Mouse (Mus musculus): ENCODE measurements around the gene Arhgap44. TPM values are rescaled to one million over a fixed set of nuclear protein-coding genes. Genes with fewer than 3 reads are reported as not detected.

Arhgap44 gene
- polyA plus RNA-seq, 1 experiment from 2014 or later = 16.4 TPM

GRCm38 (mm10) chr11:65186974-65187373, 24.2 kb upstream of the Arhgap44 start:
- Histone ChIP-seq H3K36me3 (ENCODE audit: control insufficient read depth, insufficient read depth, low read length) (no peaks in the 10 kb centered on the region), H3K9ac (ENCODE audit: low read length) (no peak overlapping the region), H3K4me3 (ENCODE audit: low read length) (no peak overlapping the region), H3K27me3 (ENCODE audit: control insufficient read depth, insufficient read depth, low read depth, low read length) (no peaks in the 10 kb centered on the region), H3K27ac (ENCODE audit: low read length) (no peak overlapping the region), H3K4me2 (ENCODE audit: low read depth, low read length) (no peak overlapping the region), H3K4me1 (replicated peaks; ENCODE audit: control insufficient read depth, insufficient read depth, low read length) (0 out of 2 replicates have a peak, but pooled peaks cover 2% of the 10 kb centered on the region), H3K9me3 (ENCODE audit: control insufficient read depth, low read length) (no peaks in the 10 kb centered on the region)
- WGBS = 56% methylated on average over 10 of the region's 12 CpGs
- ATAC-seq (ENCODE audit: low read depth) = peak; percentile 59; the same call in 1 of the 2 replicates

- WGBS = 95% methylated on average over 1 of the region's 1 CpGs
- H3K4me2 ChIP-seq (ENCODE audit: low read depth, low read length) = no peak overlapping the region
- H3K4me3 ChIP-seq (ENCODE audit: low read length) = no peak overlapping the region
- no peaks in the 10 kb centered on the region for H3K36me3 ChIP-seq (ENCODE audit: control insufficient read depth, insufficient read depth, low read length)
- no peak for ATAC-seq (ENCODE audit: low read depth)
- H3K27me3 ChIP-seq (ENCODE audit: control insufficient read depth, insufficient read depth, low read depth, low read length) = no peaks in the 10 kb centered on the region
- H3K4me1 ChIP-seq (replicated peaks; ENCODE audit: control insufficient read depth, insufficient read depth, low read length) = 0 out of 2 replicates have a peak, but pooled peaks cover 2% of the 10 kb centered on the region
- no peaks in the 10 kb centered on the region for H3K9me3 ChIP-seq (ENCODE audit: control insufficient read depth, low read length)
- H3K27ac ChIP-seq (ENCODE audit: low read length) = no peak overlapping the region
- no peak overlapping the region for H3K9ac ChIP-seq (ENCODE audit: low read length)
Measured at GRCm38 (mm10) chr11:65185114-65185513, 22.4 kb upstream of the Arhgap44 start.

- Histone ChIP-seq H3K9me3 (ENCODE audit: control insufficient read depth, low read length) (no peaks in the 10 kb centered on the region), H3K4me3 (ENCODE audit: low read length) (no peak overlapping the region), H3K27ac (ENCODE audit: low read length) (no peak overlapping the region), H3K36me3 (ENCODE audit: control insufficient read depth, insufficient read depth, low read length) (no peaks in the 10 kb centered on the region), H3K4me1 (replicated peaks; ENCODE audit: control insufficient read depth, insufficient read depth, low read length) (peaks cover 6% of the 10 kb centered on the region), H3K27me3 (ENCODE audit: control insufficient read depth, insufficient read depth, low read depth, low read length) (no peaks in the 10 kb centered on the region), H3K4me2 (ENCODE audit: low read depth, low read length) (no peak overlapping the region), H3K9ac (ENCODE audit: low read length) (no peak overlapping the region)
- WGBS = 63% methylated on average over 4 of the region's 4 CpGs
- ATAC-seq (ENCODE audit: low read depth) = peak; percentile 49
Measured at GRCm38 (mm10) chr11:65170121-65170750, 7.5 kb upstream of the Arhgap44 start.

- no peaks in the 10 kb centered on the region for H3K9me3 ChIP-seq (ENCODE audit: control insufficient read depth, low read length)
- H3K27ac ChIP-seq (ENCODE audit: low read length) = peak overlapping the region; percentile 93
- WGBS = 2% methylated on average over 47 of the region's 49 CpGs
- H3K36me3 ChIP-seq (ENCODE audit: control insufficient read depth, insufficient read depth, low read length) = no peaks in the 10 kb centered on the region
- H3K4me3 ChIP-seq (ENCODE audit: low read length) = peak overlapping the region; percentile 94
- H3K4me1 ChIP-seq (replicated peaks; ENCODE audit: control insufficient read depth, insufficient read depth, low read length) = 0 out of 2 replicates have a peak, but pooled peaks cover 5% of the 10 kb centered on the region
- H3K4me2 ChIP-seq (ENCODE audit: low read depth, low read length) = peak overlapping the region; percentile 78
- H3K27me3 ChIP-seq (ENCODE audit: control insufficient read depth, insufficient read depth, low read depth, low read length) = no peaks in the 10 kb centered on the region
- ATAC-seq (ENCODE audit: low read depth) = peak; percentile 51
- peak overlapping the region; percentile 90 for H3K9ac ChIP-seq (ENCODE audit: low read length)
Measured at GRCm38 (mm10) chr11:65161881-65162766, 637 bp downstream of the Arhgap44 start.

- Histone ChIP-seq H3K4me3 (ENCODE audit: low read length) (peak overlapping the region; percentile 94), H3K27ac (ENCODE audit: low read length) (peak overlapping the region; percentile 93), H3K4me1 (replicated peaks; ENCODE audit: control insufficient read depth, insufficient read depth, low read length) (0 out of 2 replicates have a peak, but pooled peaks cover 5% of the 10 kb centered on the region), H3K27me3 (ENCODE audit: control insufficient read depth, insufficient read depth, low read depth, low read length) (no peaks in the 10 kb centered on the region), H3K9ac (ENCODE audit: low read length) (peak overlapping the region; percentile 90), H3K4me2 (ENCODE audit: low read depth, low read length) (peak overlapping the region; percentile 78), H3K36me3 (ENCODE audit: control insufficient read depth, insufficient read depth, low read length) (no peaks in the 10 kb centered on the region), H3K9me3 (ENCODE audit: control insufficient read depth, low read length) (no peaks in the 10 kb centered on the region)
- 44% methylated on average over 7 of the region's 7 CpGs for WGBS
- ATAC-seq (ENCODE audit: low read depth) = peak; percentile 86
Measured at GRCm38 (mm10) chr11:65160991-65161880, 1.5 kb downstream of the Arhgap44 start.

- Histone ChIP-seq H3K4me2 (ENCODE audit: low read depth, low read length) (peak within 1 kb of the TSS; percentile 44), H3K27me3 (ENCODE audit: control insufficient read depth, insufficient read depth, low read depth, low read length) (no peaks in the 10 kb centered on the region), H3K4me1 (replicated peaks; ENCODE audit: control insufficient read depth, insufficient read depth, low read length) (0 out of 2 replicates have a peak, but pooled peaks cover 5% of the 10 kb centered on the region), H3K9ac (ENCODE audit: low read length) (no peak within 1 kb of the TSS), H3K9me3 (ENCODE audit: control insufficient read depth, low read length) (no peaks in the 10 kb centered on the region), H3K27ac (ENCODE audit: low read length) (peak within 1 kb of the TSS; percentile 82), H3K36me3 (ENCODE audit: control insufficient read depth, insufficient read depth, low read length) (no peaks in the 10 kb centered on the region), H3K4me3 (ENCODE audit: low read length) (peak within 1 kb of the TSS; percentile 36)
- no peak for ATAC-seq (ENCODE audit: low read depth)
- WGBS = 87% methylated on average over 5 of the region's 5 CpGs
Measured at GRCm38 (mm10) chr11:65159791-65160190, 3.0 kb downstream of the Arhgap44 start, which contains the start of gene 1700086D15Rik. TSS of gene 1700086D15Rik (minus strand) at chr11:65159891.

- H3K36me3 ChIP-seq (ENCODE audit: control insufficient read depth, insufficient read depth, low read length) = no peaks in the 10 kb centered on the region
- H3K4me1 ChIP-seq (replicated peaks; ENCODE audit: control insufficient read depth, insufficient read depth, low read length) = 0 out of 2 replicates have a peak, but pooled peaks cover 5% of the 10 kb centered on the region
- ATAC-seq (ENCODE audit: low read depth) = no peak
- no peak overlapping the region for H3K4me2 ChIP-seq (ENCODE audit: low read depth, low read length)
- H3K27ac ChIP-seq (ENCODE audit: low read length) = no peak overlapping the region
- H3K9ac ChIP-seq (ENCODE audit: low read length) = no peak overlapping the region
- no peak overlapping the region for H3K4me3 ChIP-seq (ENCODE audit: low read length)
- WGBS = 94% methylated on average over 5 of the region's 5 CpGs
- H3K9me3 ChIP-seq (ENCODE audit: control insufficient read depth, low read length) = no peaks in the 10 kb centered on the region
- no peaks in the 10 kb centered on the region for H3K27me3 ChIP-seq (ENCODE audit: control insufficient read depth, insufficient read depth, low read depth, low read length)
Measured at GRCm38 (mm10) chr11:65158658-65158990, 4.1 kb downstream of the Arhgap44 start.

- Histone ChIP-seq H3K4me1 (replicated peaks; ENCODE audit: control insufficient read depth, insufficient read depth, low read length) (0 out of 2 replicates have a peak, but pooled peaks cover 5% of the 10 kb centered on the region), H3K4me2 (ENCODE audit: low read depth, low read length) (no peak overlapping the region), H3K9me3 (ENCODE audit: control insufficient read depth, low read length) (no peaks in the 10 kb centered on the region), H3K4me3 (ENCODE audit: low read length) (no peak overlapping the region), H3K36me3 (ENCODE audit: control insufficient read depth, insufficient read depth, low read length) (no peaks in the 10 kb centered on the region), H3K27me3 (ENCODE audit: control insufficient read depth, insufficient read depth, low read depth, low read length) (no peaks in the 10 kb centered on the region), H3K27ac (ENCODE audit: low read length) (no peak overlapping the region), H3K9ac (ENCODE audit: low read length) (no peak overlapping the region)
- 91% methylated on average over 20 of the region's 20 CpGs for WGBS
- ATAC-seq (ENCODE audit: low read depth) = no peak
Measured at GRCm38 (mm10) chr11:65157966-65158657, 4.6 kb downstream of the Arhgap44 start.

Measured in lung, embryonic 16.5 days (tissue).